Mouse (Mus musculus) effector memory CD4-positive, alpha-beta T cell, adult 7 months (primary cell): ENCODE measurements around the gene Larp7. TPM values are rescaled to one million over a fixed set of nuclear protein-coding genes. Genes with fewer than 3 reads are reported as not detected.

Experiments
- polyA plus RNA-seq: library from polyadenylated mRNA; unstranded; fragments of 100-300 nt; shearing (Covaris generic); gene quantifications from one replicate; pipeline ENCODE4 v1.2.1, GENCODE M21; 2017

Larp7 gene
- 81.2 TPM for polyA plus RNA-seq

DNA sequence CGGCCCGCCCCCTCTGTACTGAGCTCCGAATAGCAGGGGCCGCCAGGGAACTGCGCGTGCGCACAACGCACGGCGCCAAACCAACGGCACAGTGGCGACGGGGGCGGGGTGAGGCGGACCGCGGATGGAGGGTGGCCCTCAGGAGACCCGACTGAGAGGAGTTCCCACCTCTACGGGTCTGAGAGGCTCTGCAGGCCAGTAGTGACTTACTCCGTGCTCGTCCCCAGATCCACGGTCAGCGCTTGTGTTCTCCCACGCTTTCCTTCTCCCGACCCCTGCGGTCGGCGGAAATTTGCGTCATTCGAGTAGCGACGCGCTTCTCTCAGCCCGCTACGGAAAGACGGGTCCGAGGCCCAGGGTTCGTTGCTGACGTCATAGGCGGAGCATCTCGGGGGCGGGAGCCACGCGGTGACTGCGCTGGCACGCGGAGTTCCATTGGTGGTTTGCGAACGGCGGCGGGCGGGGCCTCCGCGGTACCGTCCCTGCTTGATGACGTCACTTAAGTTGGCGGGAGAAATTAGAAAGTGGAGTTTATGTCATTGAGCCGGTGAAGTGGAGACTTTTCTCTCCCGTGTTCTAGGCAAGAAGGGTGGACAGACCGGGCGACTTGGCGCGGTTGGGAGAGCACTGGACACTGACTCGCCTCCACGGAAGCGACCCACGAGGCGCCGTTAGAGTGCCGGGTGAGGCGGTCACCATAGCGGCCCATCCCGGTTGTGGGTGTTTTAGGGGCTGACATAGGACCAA is at the start of gene Larp7, which contains the start of gene Zgrf1:
Larp7 (minus strand) TSS at position 377 of the 747 bp plus-strand sequence.
Zgrf1 (plus strand) TSS at position 517 of the 747 bp plus-strand sequence.

DNA sequence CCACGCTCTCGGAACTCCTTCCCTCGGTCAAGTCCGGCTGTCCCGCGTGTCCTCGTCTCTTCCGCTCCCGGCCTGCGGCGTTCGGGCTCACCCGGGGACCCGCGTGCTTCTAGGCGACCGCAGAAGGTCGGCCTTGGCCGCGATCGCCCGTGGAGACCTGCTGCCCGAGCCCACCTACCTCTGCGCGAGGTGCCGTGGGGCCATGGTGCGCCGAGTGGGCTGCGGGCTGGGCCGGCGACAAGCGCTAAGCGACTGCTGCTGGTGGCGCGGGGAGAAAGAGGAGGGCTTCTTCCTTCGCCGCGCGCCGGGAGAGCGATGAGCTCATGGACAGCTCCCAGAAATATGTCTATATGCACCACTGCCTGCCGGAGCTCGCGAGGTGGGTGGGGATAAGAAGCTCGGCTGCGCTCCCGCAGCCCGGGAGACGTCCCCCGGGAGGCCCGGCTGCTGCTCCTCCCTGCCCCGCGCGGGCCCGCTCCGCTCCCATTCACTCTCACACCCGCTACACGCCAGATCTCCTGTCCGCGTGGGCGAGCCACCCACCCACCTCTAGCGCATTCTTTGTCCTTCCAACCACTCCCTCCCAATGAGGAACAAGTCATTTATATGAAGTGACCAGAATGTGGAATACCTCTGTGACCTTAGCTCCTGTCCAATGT is 54.3 kb downstream of the Larp7 start, which contains the start of gene Ank2:
Ank2 (minus strand) TSS at position 609 of the 659 bp plus-strand sequence.

Other genes starting within 250 kb of the Larp7 start
- 2.0 TPM for gene Ank2, start 54.0 kb downstream of the Larp7 start, polyA plus RNA-seq
- gene Zgrf1, start 140 bp upstream of the Larp7 start, polyA plus RNA-seq = 2.7 TPM
- gene Neurog2, start 79.8 kb upstream of the Larp7 start, polyA plus RNA-seq = 0.28 TPM
- gene Alpk1, start 227.2 kb upstream of the Larp7 start, polyA plus RNA-seq = not detected
- not detected for gene Tifa, start 236.5 kb upstream of the Larp7 start, polyA plus RNA-seq